Mouse (Mus musculus) ZHBTc4 (cell line): ENCODE data around the gene Cfap299.

Experiments used
- DNase-seq: peaks from one replicate; pipeline ENCODE4 v3.0.0-alpha.2; 2011; ENCODE audit warnings: low read depth, low spot score

The Cfap299 gene

DNA sequence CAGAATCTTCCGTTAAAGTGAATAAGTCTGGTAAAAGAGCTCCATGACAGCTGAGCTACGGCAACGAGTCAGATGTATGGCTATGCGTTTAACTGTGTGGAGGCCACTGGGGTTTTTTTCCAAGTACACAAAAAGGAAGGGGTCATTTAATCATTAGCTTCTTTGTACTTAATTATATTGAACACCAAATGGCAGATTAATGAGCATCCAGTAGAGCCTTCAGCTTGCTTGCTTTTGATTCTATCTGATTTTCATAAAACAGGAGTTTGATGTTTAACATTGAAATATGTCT lies 47.6 kb downstream of the Cfap299 start:
- DNase-seq: no peak

DNA sequence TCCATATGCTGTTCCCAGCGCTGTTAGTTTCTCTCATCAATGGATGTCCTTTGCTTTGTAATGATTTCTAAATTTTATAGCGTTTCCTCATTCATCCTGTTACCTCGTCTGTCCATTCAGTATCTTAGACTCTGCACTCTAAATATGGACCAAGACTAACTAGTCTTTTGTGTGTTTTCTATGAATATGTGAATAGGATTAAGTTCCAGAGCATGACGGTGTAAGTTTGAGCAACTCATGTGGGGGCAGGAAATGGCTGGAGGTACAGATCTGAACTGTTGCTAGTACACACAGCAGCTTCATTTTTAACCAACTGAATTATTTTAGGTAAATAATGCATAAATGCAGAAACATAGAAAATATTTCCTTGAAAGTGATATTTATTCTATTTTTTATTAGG lies 51.3 kb downstream of the Cfap299 start:
- no peak for DNase-seq

DNA sequence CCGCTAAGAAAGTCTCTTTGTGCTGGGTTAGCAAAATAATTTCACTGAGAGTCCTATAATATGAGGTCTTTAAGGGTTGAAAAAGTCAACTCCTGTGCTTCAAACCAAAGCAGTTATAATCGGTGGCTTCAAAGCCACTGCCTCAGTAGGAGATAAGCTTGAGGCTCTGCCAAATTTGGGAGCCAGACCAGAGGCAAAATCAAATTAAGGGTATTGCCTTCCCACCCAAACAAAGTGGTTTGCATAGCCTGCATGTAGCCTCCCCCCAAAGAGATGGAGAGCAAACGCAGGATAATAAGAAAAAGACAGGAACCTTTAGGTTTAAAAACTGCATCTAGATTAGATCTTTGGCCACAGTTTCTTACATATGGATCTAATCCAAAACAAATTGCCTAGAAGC lies 58.0 kb downstream of the Cfap299 start:
- DNase-seq: no peak

DNA sequence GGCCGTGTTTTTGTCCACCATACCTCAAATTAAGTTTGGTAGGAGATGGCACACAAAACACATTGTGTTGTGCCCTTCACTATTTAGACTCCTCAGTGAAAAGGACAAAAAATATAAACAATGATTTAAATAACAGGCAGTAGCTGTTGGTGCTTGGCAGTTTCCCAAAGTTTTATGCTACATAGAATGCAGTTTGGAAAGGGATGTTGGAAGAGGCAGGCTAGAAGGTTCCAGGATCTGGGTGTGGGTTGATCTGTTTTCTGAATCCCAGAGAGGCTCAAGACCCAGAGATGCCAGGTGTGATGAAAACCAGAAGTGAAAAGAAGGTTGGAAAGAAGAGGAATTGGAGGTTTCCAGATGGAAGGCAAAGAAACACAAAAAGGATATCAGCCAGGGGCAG lies 73.1 kb downstream of the Cfap299 start:
- DNase-seq: no peak

DNA sequence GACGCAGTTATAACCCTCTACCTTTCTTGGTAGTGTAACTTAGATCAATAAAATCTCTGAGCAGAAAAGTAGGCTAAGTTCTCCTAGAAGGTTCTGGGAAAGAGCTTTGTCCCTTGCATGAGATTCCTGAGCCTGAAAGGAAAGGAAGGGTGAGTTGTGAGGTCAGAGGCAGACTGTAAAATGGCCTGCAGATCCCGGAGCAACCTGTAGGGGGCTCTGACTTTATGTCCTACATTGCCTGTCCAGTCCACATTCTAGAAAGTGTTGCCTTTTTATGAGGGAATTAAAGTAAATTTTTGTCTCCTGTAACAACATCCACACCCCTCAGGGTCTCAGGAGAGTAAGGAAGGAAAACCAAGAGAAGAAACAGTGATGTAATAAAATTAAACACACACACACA lies 81.0 kb downstream of the Cfap299 start:
- DNase-seq: peak; percentile 68

DNA sequence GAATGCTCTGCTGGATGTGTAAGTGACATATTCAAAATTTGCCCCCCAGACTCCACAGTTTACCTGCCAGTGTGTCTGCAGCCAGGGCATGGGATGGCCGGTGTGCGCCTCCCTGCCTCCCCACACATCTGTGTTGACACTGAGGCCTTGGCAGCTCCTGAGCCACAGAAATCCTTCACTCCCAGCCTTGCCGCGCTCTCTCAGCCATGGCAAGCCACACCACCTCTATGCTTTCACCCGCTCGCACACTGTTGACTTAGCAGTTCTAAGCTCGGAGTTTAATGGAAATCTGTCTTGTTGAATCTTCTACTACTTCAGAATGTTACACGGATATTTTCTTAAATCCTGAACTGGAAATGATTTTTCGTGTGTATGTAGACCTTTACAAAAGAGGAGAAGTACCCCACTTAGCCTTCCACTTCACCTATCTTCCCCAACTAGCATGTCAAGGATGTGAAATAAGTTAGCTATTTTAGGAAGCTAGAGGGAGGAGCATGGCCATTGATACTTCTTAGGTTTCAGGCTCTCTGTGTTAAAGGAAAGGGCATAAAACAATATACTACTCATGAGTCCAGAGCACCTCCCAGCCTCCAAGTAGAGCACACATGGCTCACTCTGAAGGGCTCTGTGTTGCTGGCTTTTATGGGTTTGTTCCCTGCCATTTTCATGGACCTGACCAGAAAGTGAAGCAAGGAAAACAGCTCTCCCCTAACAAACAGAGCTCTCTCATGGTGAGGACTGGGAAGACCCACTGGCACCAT lies 87.5 kb downstream of the Cfap299 start:
- no peak for DNase-seq

DNA sequence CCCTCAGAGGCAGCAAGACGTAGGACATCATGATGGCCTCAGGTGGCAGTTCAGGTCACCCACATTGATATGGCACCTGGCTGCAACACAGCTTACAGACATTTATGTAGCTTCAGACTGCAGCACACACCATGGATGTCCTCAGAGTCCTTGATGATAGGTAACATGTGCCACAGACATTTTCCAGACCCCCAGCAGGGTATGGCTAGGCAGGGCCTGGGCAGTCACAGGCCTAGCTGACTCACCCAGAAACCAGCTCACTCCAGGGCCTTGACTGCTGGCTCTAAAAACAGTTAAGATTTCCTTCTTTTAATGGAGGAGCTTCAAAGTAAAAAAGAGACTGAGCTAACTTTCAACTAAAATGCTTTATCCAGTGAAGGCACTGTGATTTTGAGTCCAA lies 95.9 kb downstream of the Cfap299 start:
- no peak for DNase-seq

DNA sequence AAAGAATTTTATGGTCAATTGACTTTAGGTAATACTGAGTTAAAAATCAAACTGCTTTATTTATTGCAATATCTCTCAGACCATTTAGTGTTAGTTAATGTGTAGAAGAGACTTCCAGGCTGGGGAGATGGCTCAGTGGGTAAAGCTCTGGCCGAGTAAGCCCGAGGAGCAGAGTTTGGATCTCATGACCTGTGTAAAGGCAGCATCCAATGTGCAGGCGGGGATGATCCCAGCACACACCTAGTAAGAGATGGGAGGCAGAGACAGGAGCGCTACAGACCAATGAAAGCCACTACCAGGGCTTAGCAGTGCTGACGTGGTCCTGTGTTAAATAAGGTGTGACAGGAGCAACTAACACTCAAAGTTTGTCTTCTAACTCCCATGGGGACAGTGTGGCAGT lies 97.0 kb downstream of the Cfap299 start:
- DNase-seq: no peak

DNA sequence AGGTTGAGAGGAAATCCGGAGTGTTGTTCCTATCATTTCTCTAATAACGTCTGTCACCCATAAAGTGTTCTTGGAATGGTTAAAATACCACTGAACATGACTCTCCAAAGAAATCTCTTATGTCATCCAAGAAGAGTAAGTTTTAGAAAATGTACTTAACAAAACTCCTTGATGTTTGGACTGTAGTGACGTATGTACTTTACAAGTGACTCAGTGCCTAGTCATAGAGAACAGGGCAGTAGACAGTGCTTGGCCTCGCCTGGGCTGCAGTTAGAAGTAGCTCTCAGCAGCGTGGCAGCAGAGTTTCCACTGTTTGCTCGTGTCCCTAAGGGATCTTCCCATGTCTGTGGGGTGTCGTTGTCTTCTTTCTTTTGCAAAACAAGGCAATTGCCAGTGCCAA lies 101.0 kb downstream of the Cfap299 start:
- no peak for DNase-seq

DNA sequence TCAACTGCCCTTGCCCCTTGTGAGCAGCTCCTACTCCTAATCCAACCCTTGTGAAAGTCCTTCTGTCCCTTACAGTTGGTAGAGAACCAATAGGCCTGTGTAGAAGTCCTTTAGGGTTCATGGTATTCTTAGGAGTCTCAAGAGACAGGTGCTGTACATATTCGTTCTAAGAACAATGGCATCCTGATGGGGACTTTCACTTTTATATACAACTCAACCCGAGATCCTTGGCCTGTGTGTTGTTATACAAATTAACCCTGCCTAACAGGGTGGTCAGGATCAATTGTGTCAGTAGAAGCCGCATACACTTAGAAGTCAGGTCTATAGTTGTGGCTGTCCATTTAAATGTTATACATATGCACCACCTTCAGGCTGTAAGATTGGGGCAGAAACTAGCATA lies 109.6 kb downstream of the Cfap299 start:
- peak; percentile 75 for DNase-seq

DNA sequence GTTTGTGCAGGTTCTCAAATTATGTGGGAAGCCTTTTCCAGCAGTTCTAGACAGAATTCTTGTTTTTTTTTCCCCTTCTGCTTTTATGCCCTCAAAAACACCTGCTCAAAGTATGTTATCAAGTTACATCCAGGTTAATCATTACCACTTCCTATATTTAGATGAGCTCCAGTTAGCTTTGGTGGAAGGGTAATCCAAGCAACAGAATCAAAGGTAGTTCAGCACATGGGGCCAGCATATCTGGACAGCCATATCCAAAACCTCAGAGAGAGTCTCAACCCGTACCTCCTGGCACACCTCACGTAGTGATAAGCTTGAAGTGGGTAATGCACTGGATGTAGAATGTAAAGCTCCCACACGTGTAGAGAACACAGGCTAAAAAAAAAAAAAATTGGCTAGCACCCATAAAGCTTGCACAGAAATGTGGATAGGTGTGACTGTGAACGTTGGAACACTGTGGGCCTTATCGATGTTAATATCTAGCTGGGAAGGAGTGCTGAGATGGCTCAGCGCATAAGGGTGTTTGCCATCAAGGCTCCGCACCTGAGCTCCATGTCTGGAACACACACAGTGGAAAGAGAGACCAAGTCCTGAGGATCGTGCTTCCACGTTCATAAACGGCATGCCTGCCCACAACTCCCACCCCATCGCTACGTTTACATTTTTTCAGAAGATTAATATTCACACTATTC lies 117.8 kb downstream of the Cfap299 start:
- DNase-seq: no peak

DNA sequence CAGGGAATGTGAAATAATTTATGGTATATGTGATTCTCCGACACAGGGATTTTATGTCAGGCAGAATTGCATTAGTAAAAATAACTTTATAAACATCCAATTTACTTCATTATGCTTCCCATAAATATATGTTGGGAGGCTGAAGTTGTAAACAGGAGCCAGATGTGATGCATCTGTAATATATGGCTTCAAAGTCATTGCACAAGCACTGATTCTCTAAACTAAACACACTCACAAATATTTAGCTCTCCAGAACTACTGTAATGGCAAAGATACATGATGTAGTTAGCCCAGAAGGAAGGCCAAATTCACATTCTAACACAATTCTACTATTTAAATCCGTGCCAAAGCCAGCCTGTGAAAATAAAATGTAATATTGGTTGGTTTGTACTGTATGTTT lies 120.8 kb downstream of the Cfap299 start:
- DNase-seq: no peak

DNA sequence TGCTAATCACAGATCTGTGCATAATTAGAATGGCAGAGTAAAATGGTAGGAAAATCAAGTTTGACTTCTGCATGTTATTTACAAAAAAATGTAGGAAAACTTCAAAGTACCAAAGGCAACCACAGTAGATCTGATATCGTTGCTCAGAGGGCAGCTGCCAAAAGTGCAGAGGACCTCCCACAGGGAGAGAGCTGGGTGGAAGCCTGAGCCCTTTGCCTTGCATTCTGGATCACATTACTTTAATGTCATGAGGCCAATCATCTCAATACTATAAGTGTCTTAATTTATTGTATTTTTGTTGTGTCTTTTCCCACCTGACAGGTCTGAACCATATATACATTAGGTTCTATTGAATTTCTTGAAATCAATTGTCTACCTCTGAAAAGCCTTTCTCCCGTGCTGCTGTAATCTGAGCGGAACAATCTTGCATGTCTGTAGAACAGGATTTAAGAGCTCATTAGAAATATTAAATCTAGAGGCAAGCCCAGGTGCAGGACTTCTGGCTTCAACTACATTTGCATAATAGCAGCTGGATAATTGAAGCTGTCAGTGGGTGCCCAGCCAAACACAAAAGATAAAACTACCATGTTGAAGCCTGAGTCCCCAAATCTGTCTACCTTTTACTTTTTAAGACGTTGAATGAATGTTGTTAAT lies 137.9 kb downstream of the Cfap299 start:
- DNase-seq: no peak

DNA sequence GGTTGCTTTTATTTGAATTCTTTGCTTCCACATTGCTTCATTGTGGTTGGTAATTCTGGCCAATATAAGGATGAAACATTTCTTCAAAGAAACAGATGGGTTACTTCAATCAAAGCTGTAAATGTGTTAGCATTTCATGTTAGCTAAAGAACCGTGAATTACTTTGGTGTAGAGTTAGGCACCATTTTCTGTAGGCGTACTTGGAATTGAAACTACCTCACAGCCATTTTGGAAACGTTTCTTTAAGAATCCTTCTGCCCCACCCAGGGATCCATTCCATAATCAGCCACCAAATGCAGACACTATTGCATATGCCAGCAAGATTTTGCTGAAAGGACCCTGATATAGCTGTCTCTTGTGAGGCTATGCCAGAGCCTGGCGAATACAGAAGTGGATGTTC lies 140.9 kb downstream of the Cfap299 start:
- DNase-seq: no peak

DNA sequence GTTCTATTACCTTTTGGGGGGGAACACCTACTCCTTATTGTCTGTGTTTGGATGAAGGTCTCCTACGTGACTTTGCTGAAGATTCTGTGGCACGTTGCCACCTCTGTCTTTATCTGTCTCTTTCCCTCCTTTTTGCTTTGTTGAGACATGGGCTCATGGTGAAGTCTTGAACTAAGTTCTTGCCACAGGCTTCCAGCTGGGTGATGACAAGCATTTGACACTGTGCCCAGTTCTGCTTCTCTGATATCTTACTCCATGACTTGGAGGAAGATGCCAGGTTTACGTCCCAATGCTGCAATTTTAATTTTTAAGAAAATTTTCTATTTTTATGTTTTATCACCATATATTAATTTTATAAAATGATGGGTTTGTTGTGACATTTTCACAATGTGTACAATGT lies 147.4 kb downstream of the Cfap299 start:
- DNase-seq: no peak

DNA sequence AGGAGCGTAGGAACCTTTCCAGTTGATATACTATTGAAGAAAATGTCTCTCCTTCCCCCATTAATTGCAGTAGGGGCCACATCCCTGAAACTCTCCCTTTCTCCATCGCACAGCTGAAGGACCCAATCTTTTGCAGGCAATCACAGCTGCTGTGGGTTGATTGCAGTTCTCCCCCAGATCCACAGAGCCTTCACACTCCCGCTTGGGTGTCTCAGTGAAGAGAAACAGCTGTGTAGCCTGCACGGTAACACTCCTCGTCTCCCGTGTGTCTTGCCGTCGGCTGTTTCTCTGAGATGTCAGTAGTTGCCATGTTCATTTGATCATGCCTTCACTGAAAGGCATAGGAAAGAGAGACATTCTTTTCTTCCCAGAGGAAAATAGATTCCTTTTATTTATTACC lies 148.2 kb downstream of the Cfap299 start:
- no peak for DNase-seq

DNA sequence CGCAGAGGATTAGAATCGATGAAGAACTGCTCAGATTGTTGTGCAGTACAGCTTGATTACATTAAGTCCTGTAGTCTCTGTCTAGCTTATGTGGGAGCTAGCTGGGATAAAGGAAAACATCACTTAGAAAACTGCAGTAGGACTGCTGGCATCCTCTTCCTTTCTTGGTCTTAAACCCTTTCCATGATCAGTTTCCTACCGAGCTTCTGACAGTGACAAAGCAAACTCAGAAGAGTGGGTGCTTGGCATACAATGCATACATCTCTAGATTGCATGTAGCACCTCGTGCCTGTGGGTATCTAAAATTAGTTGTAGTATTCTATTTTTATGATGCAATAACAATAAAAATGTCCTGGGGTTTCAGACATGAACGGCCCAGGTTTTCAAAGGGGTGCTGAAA lies 154.4 kb downstream of the Cfap299 start:
- no peak for DNase-seq

DNA sequence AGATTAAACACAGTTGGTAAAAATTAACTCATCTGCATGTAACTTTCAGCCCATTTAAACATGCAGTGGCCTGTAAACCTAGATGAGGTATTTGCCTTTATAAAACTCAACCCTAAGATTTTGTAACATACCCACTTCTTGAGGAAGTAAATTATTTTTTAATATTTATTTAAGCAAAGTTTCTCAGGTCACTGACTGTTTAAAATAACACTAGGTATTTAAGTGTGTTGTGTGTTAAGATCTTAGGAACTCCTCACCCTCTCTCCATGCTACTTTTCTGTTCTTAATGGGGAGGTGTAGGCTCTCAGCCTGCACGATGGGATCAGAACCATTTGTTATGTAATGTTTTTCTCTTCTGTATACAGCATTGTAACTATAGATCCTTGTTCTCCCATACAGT lies 156.1 kb downstream of the Cfap299 start:
- no peak for DNase-seq

DNA sequence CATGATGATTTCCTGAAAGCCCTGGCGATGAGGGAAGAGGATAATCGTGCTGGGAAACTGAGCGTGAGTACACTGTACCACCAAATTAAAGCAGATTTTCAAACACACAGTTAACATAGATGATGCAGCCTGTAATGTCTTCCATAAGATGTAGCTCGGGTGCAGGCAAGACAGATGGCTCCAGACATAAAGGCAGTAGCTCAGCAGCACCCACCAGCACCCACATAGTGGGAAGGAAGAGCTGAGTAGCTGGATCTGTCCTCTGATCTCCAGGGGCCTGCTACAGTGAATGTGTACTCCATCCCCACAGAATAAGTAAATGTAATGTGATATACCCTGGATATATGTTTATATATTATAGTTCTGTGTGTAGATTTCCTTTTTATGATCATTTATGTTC lies 169.2 kb downstream of the Cfap299 start:
- DNase-seq: no peak

DNA sequence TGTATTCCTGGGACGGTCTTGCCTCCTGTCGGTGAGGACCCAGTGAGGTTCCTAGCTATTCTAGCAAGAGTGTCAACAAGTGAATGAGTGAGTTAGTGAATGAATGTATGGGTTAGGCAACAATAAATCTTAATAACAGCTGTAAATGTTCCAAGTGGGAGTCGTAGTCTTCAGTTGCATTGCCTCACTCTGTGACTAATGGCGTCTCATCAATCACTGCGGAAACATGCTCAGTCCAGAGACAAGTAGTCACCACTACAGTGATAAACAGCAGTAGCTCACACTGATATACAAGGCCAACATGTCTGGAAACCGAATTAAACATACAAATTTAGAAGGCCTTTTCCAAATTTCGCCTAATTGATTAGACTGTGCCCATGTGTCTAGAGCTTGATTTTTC lies 187.1 kb downstream of the Cfap299 start:
- no peak for DNase-seq

DNA sequence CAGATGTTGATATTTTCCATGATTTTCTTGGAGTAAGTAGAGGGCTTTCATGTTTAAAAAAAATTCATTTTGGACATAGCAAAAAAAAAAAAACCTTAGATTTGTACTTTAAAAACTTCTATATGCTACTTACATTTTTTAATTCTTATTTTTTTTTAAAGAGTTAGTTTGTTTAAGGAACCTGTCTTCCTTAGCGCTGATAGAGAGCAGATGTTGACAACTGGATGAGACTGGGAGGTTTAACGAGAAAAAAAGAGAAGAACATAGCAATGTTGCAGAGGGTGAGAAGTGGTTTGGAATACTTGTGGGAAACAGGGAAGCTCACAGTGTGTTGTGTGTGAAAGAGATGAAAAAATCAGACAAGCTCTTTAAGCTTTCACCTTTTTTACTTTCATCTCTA lies 191.0 kb downstream of the Cfap299 start:
- no peak for DNase-seq

DNA sequence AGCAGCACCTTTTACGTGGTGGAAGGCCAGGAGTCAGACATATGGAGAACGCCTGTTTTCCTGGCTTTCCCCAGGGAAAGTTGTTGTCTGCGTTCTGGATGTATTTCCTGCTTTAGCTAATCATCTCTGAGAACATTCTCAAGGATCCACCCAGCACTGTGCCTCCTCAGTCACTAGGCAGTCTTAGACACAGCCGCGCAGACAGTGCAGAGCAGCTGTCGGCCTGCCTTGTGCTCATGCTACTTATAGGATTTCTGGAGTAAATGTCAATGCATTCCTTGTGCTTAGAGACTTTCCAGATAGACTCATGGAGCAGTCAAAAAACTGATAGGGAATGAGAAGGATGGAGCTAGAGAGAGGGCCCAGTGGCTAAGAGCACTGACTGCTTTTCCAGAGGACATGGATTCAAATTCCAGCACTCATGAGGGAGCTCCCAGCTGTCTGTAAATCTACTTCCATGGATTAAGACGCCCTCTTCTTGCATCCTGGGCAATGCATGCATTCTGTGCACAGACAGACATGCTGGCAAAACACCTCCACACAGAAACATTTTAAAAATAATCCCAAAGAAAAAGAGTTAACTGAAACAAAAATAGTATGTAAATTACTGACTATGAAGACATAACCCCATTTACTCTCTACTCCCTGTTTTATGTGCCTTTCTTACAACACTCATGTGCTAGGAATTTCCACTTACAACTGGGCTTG lies 193.3 kb downstream of the Cfap299 start:
- no peak for DNase-seq

DNA sequence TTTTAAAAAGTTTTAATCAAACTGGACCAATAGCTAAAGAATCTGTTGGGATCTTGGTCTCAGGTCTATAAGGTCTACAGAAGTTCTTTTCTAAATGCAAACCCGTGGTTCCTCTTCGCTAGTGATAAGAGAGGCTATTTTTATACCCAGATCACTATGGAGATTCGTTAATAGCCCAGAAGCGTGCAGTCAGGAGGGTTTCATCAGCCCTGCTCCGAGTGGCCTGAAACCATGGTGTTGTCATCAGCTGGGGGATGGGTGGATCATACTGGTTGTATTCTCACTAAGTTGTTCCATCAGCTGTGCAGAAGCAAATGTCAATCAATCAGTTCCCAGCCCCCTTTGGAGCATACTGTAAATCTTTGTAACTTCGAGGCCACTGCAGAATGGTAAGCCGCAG lies 193.9 kb downstream of the Cfap299 start:
- no peak for DNase-seq
